Mouse (Mus musculus) C2C12 (cell line): ENCODE measurements around the gene Hs6st3.

Source experiments
- CEBPB ChIP-seq: IDR thresholded peaks from one replicate; pipeline ENCODE4 v1.6.1; 2011; ENCODE audit warnings: low read depth, mild to moderate bottlenecking, control low read depth, moderate library complexity
- CTCF ChIP-seq: IDR thresholded peaks from one replicate; pipeline ENCODE4 v1.5.1; 2011; ENCODE audit not compliant: control insufficient read depth, insufficient read depth, insufficient read length
- MAX ChIP-seq: IDR thresholded peaks from one replicate; pipeline ENCODE4 v1.6.1; 2011; ENCODE audit warnings: mild to moderate bottlenecking, control low read depth
- MYOG ChIP-seq: IDR thresholded peaks from one replicate; pipeline ENCODE4 v1.6.1; 2011; ENCODE audit not compliant: control insufficient read depth, insufficient read length; ENCODE audit errors: extremely low read depth
- USF1 ChIP-seq: IDR thresholded peaks from one replicate; pipeline ENCODE4 v1.6.1; 2011; ENCODE audit warnings: low read depth, mild to moderate bottlenecking, control low read depth, moderate library complexity

- no peak for TF ChIP-seq CTCF
- TF ChIP-seq MAX = no peak
- TF ChIP-seq USF1 = no peak
- no peak for TF ChIP-seq MYOG
- no peak for TF ChIP-seq CEBPB
These were observed 495.5 kb downstream of the Hs6st3 start for GRCm38 (mm10) chr14:119633626-119634025.
